Mouse (Mus musculus): Measurements from ENCODE around the gene AU040320.

Gene AU040320

GRCm38 (mm10) chr4:126750046-126750683 is 3.2 kb upstream of the AU040320 start:
- no peak for DNase-seq (ENCODE audit: low spot score)

GRCm38 (mm10) chr4:126750863-126751555 is 2.3 kb upstream of the AU040320 start:
- no peak for DNase-seq (ENCODE audit: low spot score)

GRCm38 (mm10) chr4:126751556-126752023 is 1.8 kb upstream of the AU040320 start:
- no peak for DNase-seq (ENCODE audit: low spot score)

GRCm38 (mm10) chr4:126752024-126752607 is 1.2 kb upstream of the AU040320 start:
- no peak for DNase-seq (ENCODE audit: low spot score)

- DNase-seq (ENCODE audit: low spot score) = no peak
Observed at GRCm38 (mm10) chr4:126752608-126753141, 669 bp upstream of the AU040320 start.

GRCm38 (mm10) chr4:126754231-126754611 is 877 bp downstream of the AU040320 start:
- no peak for DNase-seq (ENCODE audit: low spot score)

GRCm38 (mm10) chr4:126754736-126755374 is 1.5 kb downstream of the AU040320 start:
- no peak for DNase-seq (ENCODE audit: low spot score)

- DNase-seq (ENCODE audit: low spot score) = no peak
Observed at GRCm38 (mm10) chr4:126756766-126757165, 3.4 kb downstream of the AU040320 start.

GRCm38 (mm10) chr4:126758299-126758698 is 5.0 kb downstream of the AU040320 start:
- DNase-seq (ENCODE audit: low spot score) = no peak

- DNase-seq (ENCODE audit: low spot score) = no peak
Observed at GRCm38 (mm10) chr4:126759435-126759834, 6.1 kb downstream of the AU040320 start.

GRCm38 (mm10) chr4:126762586-126763359 is 9.4 kb downstream of the AU040320 start:
- no peak for DNase-seq (ENCODE audit: low spot score)

GRCm38 (mm10) chr4:126763483-126763882 is 10.1 kb downstream of the AU040320 start:
- no peak for DNase-seq (ENCODE audit: low spot score)

GRCm38 (mm10) chr4:126769800-126770563 is 16.6 kb downstream of the AU040320 start:
- no peak for DNase-seq (ENCODE audit: low spot score)

GRCm38 (mm10) chr4:126770831-126771230 is 17.5 kb downstream of the AU040320 start:
- DNase-seq (ENCODE audit: low spot score) = no peak

GRCm38 (mm10) chr4:126773871-126774270 is 20.5 kb downstream of the AU040320 start:
- no peak for DNase-seq (ENCODE audit: low spot score)

- DNase-seq (ENCODE audit: low spot score) = no peak
Observed at GRCm38 (mm10) chr4:126775182-126775581, 21.8 kb downstream of the AU040320 start.

- no peak for DNase-seq (ENCODE audit: low spot score)
Observed at GRCm38 (mm10) chr4:126779148-126779581, 25.8 kb downstream of the AU040320 start.

GRCm38 (mm10) chr4:126779826-126780775 is 26.8 kb downstream of the AU040320 start:
- no peak for DNase-seq (ENCODE audit: low spot score)

GRCm38 (mm10) chr4:126781871-126782270 is 28.5 kb downstream of the AU040320 start:
- no peak for DNase-seq (ENCODE audit: low spot score)

GRCm38 (mm10) chr4:126782512-126782911 is 29.2 kb downstream of the AU040320 start:
- DNase-seq (ENCODE audit: low spot score) = no peak

All from urinary bladder, postnatal 10 days (tissue).